Mouse (Mus musculus): ENCODE results near the gene Defb30. TPM values are rescaled to one million over a fixed set of nuclear protein-coding genes. Genes with fewer than 3 reads are reported as not detected.

Gene Defb30
- polyA plus RNA-seq, 2 experiments from 2014 or later = not detected

Other genes with a start within 250 kb of the Defb30 start
- gene Wdfy2, start 212.3 kb downstream of the Defb30 start, polyA plus RNA-seq (2017; shearing (Covaris generic)) = 1 to 10 TPM; 4.5 to 6.2 TPM
- not detected for gene Defb48, start 65.5 kb downstream of the Defb30 start, polyA plus RNA-seq (2017; shearing (Covaris generic))
- gene Defb47, start 51.9 kb downstream of the Defb30 start, polyA plus RNA-seq (2017; shearing (Covaris generic)) = not detected
- gene Defb43, start 38.2 kb downstream of the Defb30 start, polyA plus RNA-seq (2017; shearing (Covaris generic)) = not detected
- not detected for gene Defb42, start 3.0 kb downstream of the Defb30 start, polyA plus RNA-seq (2017; shearing (Covaris generic))

All from CD4-positive, CD25-positive, alpha-beta regulatory T cell, adult 4 months (primary cell).